Mouse (Mus musculus): ENCODE results near the gene Atf7ip2. TPM values are rescaled to one million over a fixed set of nuclear protein-coding genes. Genes with fewer than 3 reads are reported as not detected.
"Not testable (repeated sequence)": the region's sequence is repeated elsewhere in the genome, so short reads cannot be mapped to it uniquely, and the experiment has no call there.

Gene Atf7ip2
- under 1 TPM in 1 of 2 experiments, not detected in 1; 0.19 TPM for total RNA-seq (2021)

- intact Hi-C loops (cut with DNase I) = no loop called here
- peak; percentile 93 to 94 for DNase-seq
Observed at GRCm38 (mm10) chr16:10192679-10193506, at the start of gene Atf7ip2. Atf7ip2 (plus strand) TSS chr16:10192712.

GRCm38 (mm10) chr16:10143166-10143565 is 49.3 kb upstream of the Atf7ip2 start:
- peak; percentile 16 to 22 for DNase-seq
- intact Hi-C loops (cut with DNase I) = no loop called here

- intact Hi-C loops (cut with DNase I) = no loop called here
- DNase-seq = no peak
Observed at GRCm38 (mm10) chr16:10147401-10147800, 45.1 kb upstream of the Atf7ip2 start.

- intact Hi-C loops (cut with DNase I) = no loop called here
- no peak for DNase-seq
Observed at GRCm38 (mm10) chr16:10169123-10169905, 23.2 kb upstream of the Atf7ip2 start.

GRCm38 (mm10) chr16:10170005-10170404 is 22.5 kb upstream of the Atf7ip2 start, which contains the start of gene Rpl39l:
Rpl39l (plus strand) TSS chr16:10170226.
- no peak for DNase-seq
- intact Hi-C loops (cut with DNase I) = no loop called here

GRCm38 (mm10) chr16:10171276-10171675 is 21.2 kb upstream of the Atf7ip2 start:
- no peak for DNase-seq
- intact Hi-C loops (cut with DNase I) = no loop called here

GRCm38 (mm10) chr16:10172179-10172820 is 20.2 kb upstream of the Atf7ip2 start:
- DNase-seq = no peak
- intact Hi-C loops (cut with DNase I) = no loop called here

- intact Hi-C loops (cut with DNase I); DNase-seq: not testable (repeated sequence)
Observed at GRCm38 (mm10) chr16:10187461-10187860, 5.1 kb upstream of the Atf7ip2 start.

- DNase-seq = no peak
Observed at GRCm38 (mm10) chr16:10208777-10209176, 16.3 kb downstream of the Atf7ip2 start.

GRCm38 (mm10) chr16:10216366-10216765 is 23.9 kb downstream of the Atf7ip2 start:
- intact Hi-C loops (cut with DNase I); DNase-seq: not testable (repeated sequence)

More at GRCm38 (mm10) chr16:10208777-10209176, 16.3 kb downstream of the Atf7ip2 start:
- intact Hi-C loops (cut with DNase I) = no loop called here

- intact Hi-C loops (cut with DNase I); DNase-seq: not testable (repeated sequence)
Observed at GRCm38 (mm10) chr16:10217020-10217419, 24.5 kb downstream of the Atf7ip2 start.

- intact Hi-C loops (cut with DNase I) = no loop called here
- DNase-seq = no peak
Observed at GRCm38 (mm10) chr16:10227361-10227760, 34.8 kb downstream of the Atf7ip2 start.

GRCm38 (mm10) chr16:10236601-10237000 is 44.1 kb downstream of the Atf7ip2 start:
- no peak for DNase-seq
- intact Hi-C loops (cut with DNase I) = no loop called here

GRCm38 (mm10) chr16:10253993-10254392 is 61.5 kb downstream of the Atf7ip2 start:
- intact Hi-C loops (cut with DNase I) = no loop called here
- DNase-seq = no peak

GRCm38 (mm10) chr16:10272256-10272655 is 79.7 kb downstream of the Atf7ip2 start:
- DNase-seq = peak; percentile 46 to 73
- intact Hi-C loops (cut with DNase I) = loop anchor here (2.0 to 10.0 kb wide), 2 partner anchors 249 to 573 kb away; no protein-coding TSS in a partner anchor

GRCm38 (mm10) chr16:10274465-10274864 is 82.0 kb downstream of the Atf7ip2 start:
- intact Hi-C loops (cut with DNase I) = loop anchor here (10.0 kb wide), 1 partner anchor 570 kb away; no protein-coding TSS in a partner anchor
- DNase-seq = peak in 1 of 2 experiments; percentile 11

- intact Hi-C loops (cut with DNase I) = loop anchor here (10.0 kb wide), 1 partner anchor 568 kb away; no protein-coding TSS in a partner anchor
- not testable (repeated sequence) for DNase-seq
Observed at GRCm38 (mm10) chr16:10276778-10277177, 84.3 kb downstream of the Atf7ip2 start.

GRCm38 (mm10) chr16:10280286-10280951 is 87.9 kb downstream of the Atf7ip2 start:
- intact Hi-C loops (cut with DNase I) = loop anchor here (5.0 kb wide), 2 partner anchors 117 to 193 kb away; partner anchors contain the start of gene Tekt5
- DNase-seq = peak; percentile 87 to 92

GRCm38 (mm10) chr16:10281890-10282289 is 89.4 kb downstream of the Atf7ip2 start:
- intact Hi-C loops (cut with DNase I) = loop anchor here (5.0 kb wide), 2 partner anchors 115 to 195 kb away; partner anchors contain the start of gene Tekt5
- DNase-seq = no peak

All from heart, postnatal 10 days (tissue).